Mouse (Mus musculus) heart, adult 2 months (tissue): Measurements from ENCODE around the gene Ucp1.

Experiments used
- CTCF ChIP-seq: fragments of 200-600 bp; IDR thresholded peaks from 2 replicates; pipeline ENCODE4 v1.8.1; 2022; ENCODE audit warnings: antibody characterized with exemption, mild to moderate bottlenecking, moderate library complexity
- EP300 ChIP-seq: fragments of 200-500 bp; IDR thresholded peaks from 2 replicates; pipeline ENCODE4 v1.6.1; 2011; ENCODE audit warnings: low read depth, low read length, control low read depth; ENCODE audit not compliant: insufficient read depth
- POLR2A ChIP-seq: fragments of 200-500 bp; IDR thresholded peaks from 2 replicates; pipeline ENCODE4 v1.6.1; 2011; ENCODE audit warnings: mild to moderate bottlenecking, low read depth, low read length, control low read depth; ENCODE audit not compliant: insufficient read depth

DNA sequence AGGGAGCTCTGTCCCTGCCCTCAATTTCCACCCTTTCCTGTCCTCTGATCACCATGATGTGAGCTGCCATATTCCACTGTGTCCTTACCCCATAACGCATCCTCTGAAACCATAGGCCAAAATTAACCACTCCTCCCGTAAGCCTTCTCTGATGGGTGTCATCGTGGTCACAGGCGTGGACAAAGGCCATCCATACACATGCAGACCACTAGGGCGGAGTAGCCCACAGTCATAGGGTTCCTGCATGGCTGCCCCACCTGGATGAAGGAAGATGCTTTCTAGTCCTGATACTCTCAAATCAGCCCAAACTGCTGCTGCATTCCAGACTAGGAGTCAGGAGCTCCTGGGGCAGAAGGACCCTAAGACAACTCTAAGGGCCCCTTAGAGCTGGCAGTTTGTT lies 32.5 kb upstream of the Ucp1 start:
- no peak for TF ChIP-seq CTCF
- TF ChIP-seq EP300, result no peak
- no peak for TF ChIP-seq POLR2A
